Mouse (Mus musculus) heart, postnatal 0 days (tissue): ENCODE data around the gene Mgp. TPM values are rescaled to one million over a fixed set of nuclear protein-coding genes. Genes with fewer than 3 reads are reported as not detected.
"Not testable (repeated sequence)": the region's sequence is repeated elsewhere in the genome, so short reads cannot be mapped to it uniquely, and the experiment has no call there.

Experiments
- ATAC-seq: fragments of 200-750 bp; cut with Nextera tagmentation; 2 replicates; pipeline ENCODE4 v1.8.0; 2017; ENCODE audit warnings: low read depth, moderate number of reproducible peaks, moderate library complexity; ENCODE audit not compliant: insufficient read depth
- DNase-seq: peaks from one replicate; pipeline ENCODE4 v3.0.0-alpha.2; 2016; ENCODE audit warnings: low spot score
- H3K27ac ChIP-seq: fragments of 300-500 bp; sonication (generic); 2 replicates; pipeline ENCODE4 v1.5.1; 2014; ENCODE audit warnings: low read depth, mild to moderate bottlenecking
- H3K27me3 ChIP-seq: fragments of 300-500 bp; sonication (generic); 2 replicates; pipeline ENCODE4 v1.6.1; 2014; ENCODE audit warnings: low read length, mixed read lengths; ENCODE audit not compliant: control insufficient read depth, insufficient read depth
- H3K36me3 ChIP-seq: fragments of 300-500 bp; sonication (generic); replicated peaks from 2 replicates; pipeline ENCODE4 v1.6.1; 2014; ENCODE audit warnings: low read length, mixed read lengths; ENCODE audit not compliant: control insufficient read depth, insufficient read depth
- H3K4me1 ChIP-seq: fragments of 300-500 bp; sonication (generic); 2 replicates; pipeline ENCODE4 v1.6.1; 2014; ENCODE audit warnings: antibody characterized with exemption; ENCODE audit not compliant: control insufficient read depth, insufficient read depth
- H3K4me2 ChIP-seq: fragments of 300-500 bp; sonication (generic); 2 replicates; pipeline ENCODE4 v1.6.1; 2014; ENCODE audit warnings: low read depth, mild to moderate bottlenecking, low read length, moderate library complexity
- H3K4me3 ChIP-seq: fragments of 300-500 bp; sonication (generic); 2 replicates; pipeline ENCODE4 v1.5.1; 2014; ENCODE audit warnings: low read depth, low read length
- H3K9ac ChIP-seq: fragments of 300-500 bp; sonication (generic); replicated peaks from 2 replicates; pipeline ENCODE4 v1.6.1; 2014; ENCODE audit warnings: low read depth, low read length, mixed read lengths
- H3K9me3 ChIP-seq: fragments of 300-500 bp; sonication (generic); replicated peaks from 2 replicates; pipeline ENCODE4 v1.6.1; 2016; ENCODE audit warnings: low read length; ENCODE audit not compliant: control insufficient read depth
- CTCF ChIP-seq: IDR thresholded peaks from 2 replicates; pipeline ENCODE4 v1.5.1; 2016; ENCODE audit warnings: antibody characterized with exemption, control low read depth, low read depth
- EP300 ChIP-seq: IDR thresholded peaks from 2 replicates; pipeline ENCODE4 v1.6.1; 2016; ENCODE audit warnings: antibody characterized with exemption, low read depth
- WGBS: fragments of 180-500 bp; shearing (Covaris S2); extraction: QIAGEN DNeasy Blood & Tissue Kit; methylation state at CpG from one replicate; pipeline ENCODE4 v1.1.7; 2014; 5-methylcytosine and 5-hydroxymethylcytosine counted together
- polyA plus RNA-seq: library from polyadenylated mRNA; unstranded; fragments of >200 nt; fragmentation: Nextera tagmentation; extraction: Ambion mirVana; gene quantifications from 2 replicates; pipeline ENCODE4 v1.2.1, GENCODE M21; 2015
- total RNA-seq: library from RNA; depleted of rRNA; stranded (reverse); fragments of >200 nt; gene quantifications from 2 replicates; pipeline ENCODE4 v1.2.3, GENCODE M21; 2014; ENCODE audit warnings: low replicate concordance

Gene Mgp
- total and polyA plus RNA-seq, 2 experiments from 2014 or later: 362 to 403 TPM

DNA sequence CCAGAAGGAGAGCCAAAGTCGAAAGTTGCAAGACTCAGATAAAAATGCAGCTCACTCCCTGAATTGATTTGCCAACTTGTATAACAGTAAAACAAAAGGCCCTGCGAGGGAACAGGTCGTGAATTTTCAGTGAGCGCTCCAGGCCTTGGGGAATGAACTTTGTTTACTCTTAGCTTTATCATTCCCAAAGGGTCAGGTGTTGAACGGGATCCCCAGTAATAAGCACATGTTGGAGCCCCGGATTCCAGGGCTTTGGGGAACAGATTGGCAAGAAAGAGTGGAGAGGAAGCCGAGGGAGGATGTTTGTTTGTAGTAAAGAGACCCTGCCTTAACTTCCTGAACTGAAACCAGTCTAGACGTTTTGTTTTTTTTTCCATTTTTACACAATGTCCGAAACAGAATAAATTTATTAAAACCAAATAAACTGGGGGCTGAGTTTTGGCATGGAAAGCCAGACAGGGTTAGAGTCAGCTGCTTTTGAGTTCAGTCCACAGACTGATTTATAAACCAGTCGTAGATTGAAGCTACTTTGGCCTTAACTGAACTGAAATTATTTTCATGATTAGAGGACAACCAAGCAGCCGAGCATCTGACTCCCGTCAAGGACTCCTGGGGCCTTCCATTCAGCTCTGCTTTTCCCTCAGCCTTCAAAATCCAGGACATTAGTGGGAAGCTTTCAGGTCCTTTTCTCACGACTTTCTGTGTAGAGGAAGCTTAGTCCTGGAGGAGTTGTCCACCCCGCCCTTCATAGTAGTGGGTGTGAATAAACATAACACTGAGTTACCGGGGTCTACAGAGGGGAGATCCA lies 19.1 kb upstream of the Mgp start:
- peaks cover 9% of the 10 kb centered on the region for H3K4me1 ChIP-seq

DNA sequence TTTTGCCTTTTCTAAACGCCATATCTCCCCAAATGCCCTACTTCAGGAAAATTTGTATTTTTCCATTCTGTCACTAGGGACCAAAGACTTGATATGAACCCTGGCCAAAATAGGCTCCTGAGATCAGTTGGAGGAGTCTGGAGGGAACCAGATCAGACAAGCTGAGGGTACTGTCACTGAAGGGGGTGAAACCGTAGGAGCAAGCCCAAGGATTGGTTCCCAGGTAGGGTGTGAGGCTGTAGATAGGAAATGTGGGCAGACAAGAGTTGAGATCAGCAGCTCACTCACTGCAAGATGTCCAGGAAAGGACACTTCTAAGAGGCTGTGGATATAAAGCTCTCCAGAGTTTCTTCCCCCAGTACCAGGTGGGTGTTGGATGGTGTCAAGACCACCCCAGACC lies 16.4 kb upstream of the Mgp start:
- DNase-seq: no peak
- Histone ChIP-seq H3K9ac (no peak overlapping the region), H3K27ac (0 out of 2 replicates have a peak overlapping the region, but pooled peaks have one; percentile 25), H3K4me1 (peaks cover 9% of the 10 kb centered on the region), H3K4me2 (no peak overlapping the region), H3K36me3 (no peaks in the 10 kb centered on the region), H3K4me3 (no peak overlapping the region), H3K9me3 (no peaks in the 10 kb centered on the region), H3K27me3 (no peaks in the 10 kb centered on the region)
- TF ChIP-seq CTCF: no peak
- no peak for TF ChIP-seq EP300
- ATAC-seq: no peak
- 41% methylated on average over 2 of the region's 2 CpGs for WGBS

More for the DNA sequence above, 19.1 kb upstream of the Mgp start:
- no peaks in the 10 kb centered on the region for H3K27me3 ChIP-seq
- H3K4me3 ChIP-seq: no peak overlapping the region
- no peak overlapping the region for H3K4me2 ChIP-seq
- TF ChIP-seq EP300 (no peak), CTCF (no peak)
- peak overlapping the region; percentile 73 for H3K27ac ChIP-seq
- H3K9ac ChIP-seq: no peak overlapping the region
- no peak for DNase-seq
- H3K9me3 ChIP-seq: no peaks in the 10 kb centered on the region
- WGBS: 46% methylated on average over 15 of the region's 15 CpGs
- H3K36me3 ChIP-seq: no peaks in the 10 kb centered on the region
- no peak for ATAC-seq

DNA sequence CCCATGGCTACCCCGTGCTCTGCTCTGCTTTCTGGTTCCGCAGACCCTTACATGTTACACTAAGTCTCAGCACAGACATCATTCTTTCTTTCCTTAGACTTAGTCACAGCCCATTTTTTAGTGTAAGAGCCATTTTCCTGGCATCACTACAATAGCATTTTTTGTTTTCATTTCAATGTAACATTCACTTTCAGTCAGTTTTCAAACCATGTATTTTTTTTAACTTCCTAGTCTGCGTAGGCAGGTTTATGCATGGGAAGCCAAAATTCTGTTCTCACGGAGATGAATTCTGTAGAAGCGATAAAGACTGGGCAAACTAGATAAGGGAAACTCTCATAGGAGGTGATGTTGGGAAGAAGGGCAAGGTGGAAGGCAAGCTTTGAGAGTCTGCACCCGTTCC lies 13.9 kb upstream of the Mgp start:
- H3K4me2 ChIP-seq: no peak overlapping the region
- H3K27ac ChIP-seq: no peak overlapping the region
- no peaks in the 10 kb centered on the region for H3K9me3 ChIP-seq
- H3K4me1 ChIP-seq: peaks cover 9% of the 10 kb centered on the region
- WGBS: 71% methylated on average over 6 of the region's 6 CpGs
- H3K9ac ChIP-seq: no peak overlapping the region
- TF ChIP-seq EP300: no peak
- no peak for TF ChIP-seq CTCF
- H3K4me3 ChIP-seq: no peak overlapping the region
- H3K27me3 ChIP-seq: no peaks in the 10 kb centered on the region
- DNase-seq (no peak), ATAC-seq (no peak)
- no peaks in the 10 kb centered on the region for H3K36me3 ChIP-seq

DNA sequence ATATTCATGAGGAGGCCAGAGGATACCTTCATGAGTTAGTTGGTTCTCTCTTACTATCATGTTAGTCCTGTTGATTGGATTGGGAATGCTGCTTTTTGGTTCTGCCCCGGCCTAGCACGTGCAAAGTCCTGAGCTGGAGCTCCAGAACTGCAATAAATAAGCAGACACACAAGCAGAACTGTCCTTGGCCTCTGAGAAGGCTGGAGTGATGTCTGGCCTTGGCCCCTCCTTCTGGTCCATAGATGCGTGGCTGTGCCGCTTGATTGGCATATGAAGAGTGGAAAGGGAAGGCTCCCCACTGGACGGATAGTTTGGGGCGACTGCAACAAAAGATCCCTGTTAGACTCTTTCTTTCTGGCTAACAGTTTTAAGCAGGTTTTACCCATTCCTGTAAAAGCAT lies 13.4 kb upstream of the Mgp start:
- Histone ChIP-seq H3K27ac (no peak overlapping the region), H3K9ac (no peak overlapping the region), H3K4me3 (no peak overlapping the region), H3K9me3 (no peaks in the 10 kb centered on the region), H3K4me2 (no peak overlapping the region), H3K27me3 (no peaks in the 10 kb centered on the region), H3K36me3 (no peaks in the 10 kb centered on the region), H3K4me1 (peaks cover 9% of the 10 kb centered on the region)
- DNase-seq: no peak
- 91% methylated on average over 6 of the region's 6 CpGs for WGBS
- ATAC-seq: no peak
- TF ChIP-seq EP300: no peak
- no peak for TF ChIP-seq CTCF

DNA sequence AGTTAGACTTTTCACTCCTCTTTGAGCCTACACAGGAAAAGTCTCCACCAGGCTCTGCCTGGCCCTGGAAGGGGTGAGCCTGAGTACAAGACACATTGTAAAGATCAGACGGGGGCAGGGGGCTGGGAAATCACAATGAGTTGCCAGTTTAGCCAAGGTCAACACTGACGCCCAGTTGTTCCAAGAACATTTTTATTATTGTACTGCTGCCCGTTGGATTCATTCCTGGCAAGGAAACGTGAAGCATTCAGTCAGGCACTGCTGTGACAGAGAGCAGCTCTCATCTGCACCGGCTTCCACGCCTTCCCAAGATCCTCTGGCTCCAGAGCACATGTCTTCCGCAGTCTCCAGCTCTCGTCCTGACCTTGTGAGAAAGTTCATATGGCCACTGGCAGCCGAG lies 12.2 kb upstream of the Mgp start:
- ATAC-seq (peak; percentile 84), DNase-seq (peak; percentile 80)
- peaks cover 9% of the 10 kb centered on the region for H3K4me1 ChIP-seq
- H3K36me3 ChIP-seq: no peaks in the 10 kb centered on the region
- peak; percentile 58; the same call in 1 of the 2 replicates for TF ChIP-seq EP300
- TF ChIP-seq CTCF: no peak
- 18% methylated on average over 9 of the region's 9 CpGs for WGBS
- H3K27me3 ChIP-seq: no peaks in the 10 kb centered on the region
- no peak overlapping the region for H3K4me2 ChIP-seq
- no peak overlapping the region for H3K4me3 ChIP-seq
- H3K9me3 ChIP-seq: no peaks in the 10 kb centered on the region
- H3K27ac ChIP-seq: peak overlapping the region; percentile 69
- H3K9ac ChIP-seq: no peak overlapping the region

DNA sequence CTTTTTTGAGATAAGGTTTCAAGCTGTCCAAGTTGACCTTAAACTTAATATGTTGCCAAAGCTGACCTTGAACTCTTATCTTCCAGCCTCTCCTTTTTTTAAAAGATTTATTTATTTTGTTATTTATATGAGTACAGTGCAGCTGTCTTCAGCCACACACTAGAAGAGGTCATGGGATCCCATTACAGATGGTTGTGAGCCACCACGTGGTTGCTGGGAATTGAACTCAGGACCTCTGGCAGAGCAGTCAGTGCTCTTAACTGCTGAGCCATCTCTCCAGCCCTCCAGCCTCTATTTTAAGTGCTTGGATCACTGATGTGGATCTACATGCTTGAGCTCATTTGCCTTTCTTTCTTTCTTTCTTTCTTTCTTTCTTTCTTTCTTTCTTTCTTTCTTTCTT lies 9.1 kb upstream of the Mgp start:
- DNase-seq, ATAC-seq, H3K27ac ChIP-seq, H3K4me3 ChIP-seq, H3K27me3 ChIP-seq, H3K9me3 ChIP-seq, H3K9ac ChIP-seq, H3K4me1 ChIP-seq, H3K4me2 ChIP-seq, H3K36me3 ChIP-seq: not testable (repeated sequence)
- WGBS: 69% methylated on average over 1 of the region's 1 CpGs
